Mouse (Mus musculus): ENCODE measurements around the gene Sos1. TPM values are rescaled to one million over a fixed set of nuclear protein-coding genes. Genes with fewer than 3 reads are reported as not detected.

Gene Sos1
- polyA plus RNA-seq, 1 experiment from 2014 or later, result 7.9 TPM

GRCm38 (mm10) chr17:80513766-80514165 is 33.5 kb upstream of the Sos1 start:
- Histone ChIP-seq H3K9me3 (replicated peaks; ENCODE audit: control insufficient read depth, low read length) (no peaks in the 10 kb centered on the region), H3K9ac (ENCODE audit: low read length) (no peak overlapping the region), H3K27me3 (replicated peaks; ENCODE audit: control insufficient read depth, insufficient read depth, low read length) (no peaks in the 10 kb centered on the region), H3K36me3 (ENCODE audit: control insufficient read depth, insufficient read depth, low read length) (no peaks in the 10 kb centered on the region), H3K27ac (ENCODE audit: low read depth, low read length) (no peak overlapping the region), H3K4me3 (ENCODE audit: low read depth, low read length) (no peak overlapping the region), H3K4me2 (ENCODE audit: low read length) (no peak overlapping the region), H3K4me1 (ENCODE audit: control insufficient read depth, insufficient read depth, low read length) (no peaks in the 10 kb centered on the region)
- DNase-seq (ENCODE audit: low spot score), result no peak
- ATAC-seq, result no peak
- WGBS, result 90% methylated on average over 8 of the region's 8 CpGs

- ATAC-seq (no peak), DNase-seq (ENCODE audit: low spot score) (no peak)
- H3K27me3 ChIP-seq (replicated peaks; ENCODE audit: control insufficient read depth, insufficient read depth, low read length), result no peaks in the 10 kb centered on the region
- H3K4me1 ChIP-seq (ENCODE audit: control insufficient read depth, insufficient read depth, low read length), result no peaks in the 10 kb centered on the region
- no peak overlapping the region for H3K4me2 ChIP-seq (ENCODE audit: low read length)
- H3K4me3 ChIP-seq (ENCODE audit: low read depth, low read length), result no peak overlapping the region
- 83% methylated on average over 3 of the region's 3 CpGs for WGBS
- no peaks in the 10 kb centered on the region for H3K36me3 ChIP-seq (ENCODE audit: control insufficient read depth, insufficient read depth, low read length)
- no peak overlapping the region for H3K27ac ChIP-seq (ENCODE audit: low read depth, low read length)
- no peaks in the 10 kb centered on the region for H3K9me3 ChIP-seq (replicated peaks; ENCODE audit: control insufficient read depth, low read length)
- H3K9ac ChIP-seq (ENCODE audit: low read length), result no peak overlapping the region
Measured at GRCm38 (mm10) chr17:80510459-80510855, 30.2 kb upstream of the Sos1 start.

- Histone ChIP-seq H3K36me3 (ENCODE audit: control insufficient read depth, insufficient read depth, low read length) (no peaks in the 10 kb centered on the region), H3K4me2 (ENCODE audit: low read length) (no peak overlapping the region), H3K27ac (ENCODE audit: low read depth, low read length) (no peak overlapping the region), H3K27me3 (replicated peaks; ENCODE audit: control insufficient read depth, insufficient read depth, low read length) (no peaks in the 10 kb centered on the region), H3K4me1 (ENCODE audit: control insufficient read depth, insufficient read depth, low read length) (no peaks in the 10 kb centered on the region), H3K9me3 (replicated peaks; ENCODE audit: control insufficient read depth, low read length) (no peaks in the 10 kb centered on the region), H3K9ac (ENCODE audit: low read length) (no peak overlapping the region), H3K4me3 (ENCODE audit: low read depth, low read length) (no peak overlapping the region)
- 80% methylated on average over 4 of the region's 4 CpGs for WGBS
- no peak for ATAC-seq
- DNase-seq (ENCODE audit: low spot score), result no peak
Measured at GRCm38 (mm10) chr17:80509494-80510458, 29.5 kb upstream of the Sos1 start.

GRCm38 (mm10) chr17:80505766-80506165 is 25.5 kb upstream of the Sos1 start:
- WGBS, result 91% methylated on average over 6 of the region's 6 CpGs
- DNase-seq (ENCODE audit: low spot score) (no peak), ATAC-seq (no peak)
- H3K4me1 ChIP-seq (ENCODE audit: control insufficient read depth, insufficient read depth, low read length), result no peaks in the 10 kb centered on the region
- H3K9me3 ChIP-seq (replicated peaks; ENCODE audit: control insufficient read depth, low read length), result no peaks in the 10 kb centered on the region
- H3K36me3 ChIP-seq (ENCODE audit: control insufficient read depth, insufficient read depth, low read length), result no peaks in the 10 kb centered on the region
- no peak overlapping the region for H3K27ac ChIP-seq (ENCODE audit: low read depth, low read length)
- H3K4me3 ChIP-seq (ENCODE audit: low read depth, low read length), result no peak overlapping the region
- H3K9ac ChIP-seq (ENCODE audit: low read length), result no peak overlapping the region
- no peak overlapping the region for H3K4me2 ChIP-seq (ENCODE audit: low read length)
- no peaks in the 10 kb centered on the region for H3K27me3 ChIP-seq (replicated peaks; ENCODE audit: control insufficient read depth, insufficient read depth, low read length)

GRCm38 (mm10) chr17:80505342-80505741 is 25.1 kb upstream of the Sos1 start:
- 77% methylated on average over 4 of the region's 4 CpGs for WGBS
- ATAC-seq, result no peak
- Histone ChIP-seq H3K9ac (ENCODE audit: low read length) (no peak overlapping the region), H3K4me1 (ENCODE audit: control insufficient read depth, insufficient read depth, low read length) (no peaks in the 10 kb centered on the region), H3K9me3 (replicated peaks; ENCODE audit: control insufficient read depth, low read length) (no peaks in the 10 kb centered on the region), H3K27me3 (replicated peaks; ENCODE audit: control insufficient read depth, insufficient read depth, low read length) (no peaks in the 10 kb centered on the region), H3K4me3 (ENCODE audit: low read depth, low read length) (no peak overlapping the region), H3K4me2 (ENCODE audit: low read length) (no peak overlapping the region), H3K36me3 (ENCODE audit: control insufficient read depth, insufficient read depth, low read length) (no peaks in the 10 kb centered on the region), H3K27ac (ENCODE audit: low read depth, low read length) (no peak overlapping the region)
- no peak for DNase-seq (ENCODE audit: low spot score)

GRCm38 (mm10) chr17:80501805-80502172 is 21.5 kb upstream of the Sos1 start:
- WGBS, result 82% methylated on average over 2 of the region's 2 CpGs
- no peaks in the 10 kb centered on the region for H3K27me3 ChIP-seq (replicated peaks; ENCODE audit: control insufficient read depth, insufficient read depth, low read length)
- DNase-seq (ENCODE audit: low spot score), result no peak
- no peak overlapping the region for H3K4me3 ChIP-seq (ENCODE audit: low read depth, low read length)
- H3K4me2 ChIP-seq (ENCODE audit: low read length), result no peak overlapping the region
- no peak overlapping the region for H3K9ac ChIP-seq (ENCODE audit: low read length)
- H3K4me1 ChIP-seq (ENCODE audit: control insufficient read depth, insufficient read depth, low read length), result no peaks in the 10 kb centered on the region
- no peaks in the 10 kb centered on the region for H3K36me3 ChIP-seq (ENCODE audit: control insufficient read depth, insufficient read depth, low read length)
- no peak for ATAC-seq
- no peaks in the 10 kb centered on the region for H3K9me3 ChIP-seq (replicated peaks; ENCODE audit: control insufficient read depth, low read length)
- H3K27ac ChIP-seq (ENCODE audit: low read depth, low read length), result no peak overlapping the region

GRCm38 (mm10) chr17:80501037-80501804 is 21.0 kb upstream of the Sos1 start:
- no peak overlapping the region for H3K9ac ChIP-seq (ENCODE audit: low read length)
- no peaks in the 10 kb centered on the region for H3K9me3 ChIP-seq (replicated peaks; ENCODE audit: control insufficient read depth, low read length)
- H3K4me1 ChIP-seq (ENCODE audit: control insufficient read depth, insufficient read depth, low read length), result no peaks in the 10 kb centered on the region
- no peaks in the 10 kb centered on the region for H3K27me3 ChIP-seq (replicated peaks; ENCODE audit: control insufficient read depth, insufficient read depth, low read length)
- DNase-seq (ENCODE audit: low spot score) (no peak), ATAC-seq (no peak)
- no peaks in the 10 kb centered on the region for H3K36me3 ChIP-seq (ENCODE audit: control insufficient read depth, insufficient read depth, low read length)
- H3K4me3 ChIP-seq (ENCODE audit: low read depth, low read length), result no peak overlapping the region
- WGBS, result 64% methylated on average over 5 of the region's 5 CpGs
- H3K27ac ChIP-seq (ENCODE audit: low read depth, low read length), result no peak overlapping the region
- no peak overlapping the region for H3K4me2 ChIP-seq (ENCODE audit: low read length)

- no peaks in the 10 kb centered on the region for H3K9me3 ChIP-seq (replicated peaks; ENCODE audit: control insufficient read depth, low read length)
- no peak for ATAC-seq
- 85% methylated on average over 4 of the region's 4 CpGs for WGBS
- no peaks in the 10 kb centered on the region for H3K4me1 ChIP-seq (ENCODE audit: control insufficient read depth, insufficient read depth, low read length)
- DNase-seq (ENCODE audit: low spot score), result no peak
- no peak overlapping the region for H3K27ac ChIP-seq (ENCODE audit: low read depth, low read length)
- H3K4me3 ChIP-seq (ENCODE audit: low read depth, low read length), result no peak overlapping the region
- no peaks in the 10 kb centered on the region for H3K27me3 ChIP-seq (replicated peaks; ENCODE audit: control insufficient read depth, insufficient read depth, low read length)
- H3K4me2 ChIP-seq (ENCODE audit: low read length), result no peak overlapping the region
- no peaks in the 10 kb centered on the region for H3K36me3 ChIP-seq (ENCODE audit: control insufficient read depth, insufficient read depth, low read length)
- no peak overlapping the region for H3K9ac ChIP-seq (ENCODE audit: low read length)
Measured at GRCm38 (mm10) chr17:80500025-80500424, 19.8 kb upstream of the Sos1 start.
